Mouse (Mus musculus) small intestine, adult 2 months (tissue): ENCODE measurements at regions not wholly inside any gene's neighbourhood (a gene's known extent, or its start where the extent isn't known, plus 50 kb on each side); places are given as distances from the start of the nearest gene placed in this dataset.

Source experiments
- CTCF ChIP-seq: fragments of 200-500 bp; IDR thresholded peaks from 2 replicates; pipeline ENCODE4 v1.5.1; 2012; ENCODE audit warnings: low read depth, mild to moderate bottlenecking, control low read depth, inconsistent platforms, low read length, moderate library complexity, mixed read lengths; ENCODE audit not compliant: insufficient replicate concordance, insufficient read length; ENCODE audit errors: extremely low read depth
- POLR2A ChIP-seq: fragments of 200-500 bp; IDR thresholded peaks from 2 replicates; pipeline ENCODE4 v1.6.1; 2012; ENCODE audit warnings: low read depth, mild to moderate bottlenecking, control low read depth, inconsistent platforms, low read length, moderate library complexity

DNA sequence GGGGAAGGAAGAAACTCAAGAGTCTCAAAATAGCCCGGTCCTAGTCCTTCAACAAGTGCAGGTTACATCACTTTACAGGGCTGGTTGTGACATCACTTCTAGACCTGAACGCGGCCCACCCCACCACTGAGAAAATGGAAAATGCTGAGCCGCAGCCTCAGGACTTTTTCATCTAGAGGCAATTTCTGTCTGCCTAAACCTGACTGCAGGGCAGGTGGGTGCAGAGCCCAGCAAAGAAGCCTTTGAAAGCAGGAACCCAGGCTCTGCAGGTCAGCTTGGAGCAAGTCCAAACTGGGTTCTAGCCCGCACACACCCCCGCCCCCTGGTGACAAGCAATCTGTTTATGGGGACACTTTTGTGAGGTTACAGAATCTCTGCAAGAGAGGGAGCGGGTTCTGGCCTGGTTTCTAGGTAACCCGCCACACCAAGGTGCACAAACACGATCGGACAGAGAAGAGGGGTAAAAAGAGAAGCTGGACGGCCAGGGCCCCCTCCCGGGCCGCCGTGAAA, 96.7 kb downstream of the Tmco5 start:
- no peak for TF ChIP-seq POLR2A
- no peak for TF ChIP-seq CTCF
